Mouse (Mus musculus): ENCODE measurements around the gene Strn3. TPM values are rescaled to one million over a fixed set of nuclear protein-coding genes. Genes with fewer than 3 reads are reported as not detected.

Strn3 gene
- total and polyA plus RNA-seq, 3 experiments, result 19.0 to 46.3 (median 29.4) TPM

- no peak overlapping the region for H3K4me3 ChIP-seq (ENCODE audit: control insufficient read depth in 1 of 2, insufficient read depth in 1 of 2, low read depth in 2 of 2, low read length in 2 of 2)
- H3K27me3 ChIP-seq (ENCODE audit: control insufficient read depth in 1 of 2, insufficient read depth in 2 of 2, low read length in 2 of 2), result no peaks in the 10 kb centered on the region; a peak in 1 of 4 replicates
- H3K27ac ChIP-seq (ENCODE audit: control insufficient read depth, low read depth, low read length), result no peak overlapping the region
- DNase-seq (ENCODE audit: low read depth, low spot score), result no peak
- H3K4me1 ChIP-seq (ENCODE audit: control insufficient read depth in 1 of 2, insufficient read depth in 2 of 2, low read length in 2 of 2), result no peaks in the 10 kb centered on the region
- no peak overlapping the region for H3K9ac ChIP-seq (ENCODE audit: control insufficient read depth, low read depth, low read length, poor library complexity, severe bottlenecking)
- H3K79me2 ChIP-seq (ENCODE audit: control insufficient read depth, insufficient read depth, low read length, poor library complexity), result no peaks in the 10 kb centered on the region
- TF ChIP-seq RCOR1 (IDR thresholded peaks at IDR 0.05; ENCODE audit: low read depth, low read length) (no peak), SMC3 (IDR thresholded peaks at IDR 0.05; ENCODE audit: low read depth, low read length) (no peak)
- H3K9me3 ChIP-seq (replicated peaks; ENCODE audit: insufficient read depth, low read length), result no peaks in the 10 kb centered on the region
- H3K36me3 ChIP-seq (ENCODE audit: control insufficient read depth in 1 of 2, insufficient read depth in 2 of 2, low read length in 2 of 2), result no peaks in the 10 kb centered on the region
These were observed 97.6 kb downstream of the Strn3 start for GRCm38 (mm10) chr12:51594030-51594470.

- no peaks in the 10 kb centered on the region for H3K9me3 ChIP-seq (replicated peaks; ENCODE audit: insufficient read depth, low read length)
- H3K36me3 ChIP-seq (ENCODE audit: control insufficient read depth in 1 of 2, insufficient read depth in 2 of 2, low read length in 2 of 2), result no peaks in the 10 kb centered on the region
- no peak for DNase-seq (ENCODE audit: low read depth, low spot score)
- no peaks in the 10 kb centered on the region; a peak in 1 of 4 replicates for H3K27me3 ChIP-seq (ENCODE audit: control insufficient read depth in 1 of 2, insufficient read depth in 2 of 2, low read length in 2 of 2)
- no peak within 1 kb of the TSS for H3K4me3 ChIP-seq (ENCODE audit: control insufficient read depth in 1 of 2, insufficient read depth in 1 of 2, low read depth in 2 of 2, low read length in 2 of 2)
- H3K9ac ChIP-seq (ENCODE audit: control insufficient read depth, low read depth, low read length, poor library complexity, severe bottlenecking), result no peak within 1 kb of the TSS
- H3K4me1 ChIP-seq (ENCODE audit: control insufficient read depth in 1 of 2, insufficient read depth in 2 of 2, low read length in 2 of 2), result no peaks in the 10 kb centered on the region
- no peak for TF ChIP-seq JUND (IDR thresholded peaks at IDR 0.05; ENCODE audit: low read depth, low read length)
- TF ChIP-seq CHD1 (IDR thresholded peaks at IDR 0.05; ENCODE audit: low read depth, low read length), result no peak
- TF ChIP-seq CTCF (IDR thresholded peaks at IDR 0.05 in 2 of 3, conservative IDR thresholded peaks at IDR 0.05 in 1 of 3; ENCODE audit: control insufficient read depth in 1 of 3, insufficient read depth in 1 of 3, low read depth in 2 of 3, low read length in 3 of 3, poor library complexity in 1 of 3, severe bottlenecking in 1 of 3), result no peak
- no peak for TF ChIP-seq USF1 (IDR thresholded peaks at IDR 0.05; ENCODE audit: low read depth, low read length)
- TF ChIP-seq HCFC1 (IDR thresholded peaks at IDR 0.05; ENCODE audit: low read depth, low read length), result no peak
- no peak for TF ChIP-seq ZC3H11A (IDR thresholded peaks at IDR 0.05; ENCODE audit: low read depth, low read length)
- TF ChIP-seq POLR2AphosphoS5 (IDR thresholded peaks at IDR 0.05; ENCODE audit: borderline replicate concordance, low read depth, low read length), result no peak
- no peaks in the 10 kb centered on the region for H3K79me2 ChIP-seq (ENCODE audit: control insufficient read depth, insufficient read depth, low read length, poor library complexity)
- no peak within 1 kb of the TSS for H3K27ac ChIP-seq (ENCODE audit: control insufficient read depth, low read depth, low read length)
These were observed 98.3 kb downstream of the Strn3 start, which contains the start of gene Coch for GRCm38 (mm10) chr12:51593229-51594029. Gene Coch, plus strand, starts transcription at chr12:51593341.

- Histone ChIP-seq H3K9me3 (replicated peaks; ENCODE audit: insufficient read depth, low read length) (no peaks in the 10 kb centered on the region), H3K4me3 (ENCODE audit: control insufficient read depth in 1 of 2, insufficient read depth in 1 of 2, low read depth in 2 of 2, low read length in 2 of 2) (no peak overlapping the region), H3K9ac (ENCODE audit: control insufficient read depth, low read depth, low read length, poor library complexity, severe bottlenecking) (no peak overlapping the region), H3K4me1 (ENCODE audit: control insufficient read depth in 1 of 2, insufficient read depth in 2 of 2, low read length in 2 of 2) (no peaks in the 10 kb centered on the region), H3K79me2 (ENCODE audit: control insufficient read depth, insufficient read depth, low read length, poor library complexity) (no peaks in the 10 kb centered on the region), H3K27me3 (ENCODE audit: control insufficient read depth in 1 of 2, insufficient read depth in 2 of 2, low read length in 2 of 2) (no peaks in the 10 kb centered on the region; a peak in 1 of 4 replicates), H3K27ac (ENCODE audit: control insufficient read depth, low read depth, low read length) (no peak overlapping the region), H3K36me3 (ENCODE audit: control insufficient read depth in 1 of 2, insufficient read depth in 2 of 2, low read length in 2 of 2) (no peaks in the 10 kb centered on the region)
- no peak for TF ChIP-seq CTCF (IDR thresholded peaks at IDR 0.05 in 2 of 3, conservative IDR thresholded peaks at IDR 0.05 in 1 of 3; ENCODE audit: control insufficient read depth in 1 of 3, insufficient read depth in 1 of 3, low read depth in 2 of 3, low read length in 3 of 3, poor library complexity in 1 of 3, severe bottlenecking in 1 of 3)
- no peak for TF ChIP-seq ZKSCAN1 (IDR thresholded peaks at IDR 0.05; ENCODE audit: low read depth, low read length)
- TF ChIP-seq ZNF384 (IDR thresholded peaks at IDR 0.05; ENCODE audit: low read depth, low read length), result no peak
- no peak for TF ChIP-seq GATA1 (IDR thresholded peaks at IDR 0.05; ENCODE audit: low read depth, low read length)
- DNase-seq (ENCODE audit: low read depth, low spot score), result no peak
These were observed 98.8 kb downstream of the Strn3 start for GRCm38 (mm10) chr12:51592888-51593228.
